Mouse (Mus musculus) heart, adult 2 months (tissue): ENCODE results near the gene Arhgef6. TPM values are rescaled to one million over a fixed set of nuclear protein-coding genes. Genes with fewer than 3 reads are reported as not detected.
A peak's percentile ranks its signal among the peaks of the same experiment; 100 is the strongest.

Experiments
- DNase-seq, 2 experiments: peaks; one replicate each; pipeline ENCODE4 v3.0.0; 2021
- H3K27ac ChIP-seq: fragments of 200-600 bp; 2 replicates; pipeline ENCODE4 v1.8.1; 2022
- H3K27me3 ChIP-seq: fragments of 200-500 bp; 2 replicates; pipeline ENCODE4 v1.6.1; 2012; ENCODE audit warnings: mild to moderate bottlenecking, low read length, inconsistent platforms, mixed read lengths; ENCODE audit not compliant: control insufficient read depth, insufficient read depth
- H3K36me3 ChIP-seq: fragments of 200-500 bp; 2 replicates; pipeline ENCODE4 v1.6.1; 2012; ENCODE audit warnings: low read length, inconsistent platforms; ENCODE audit not compliant: control insufficient read depth, insufficient read depth
- H3K4me1 ChIP-seq: fragments of 200-500 bp; 2 replicates; pipeline ENCODE4 v1.6.1; 2011; ENCODE audit warnings: low read length; ENCODE audit not compliant: control insufficient read depth, insufficient read depth
- H3K4me3 ChIP-seq: fragments of 200-600 bp; 2 replicates; pipeline ENCODE4 v1.8.1; 2022
- H3K79me2 ChIP-seq: fragments of 200-500 bp; replicated peaks from 2 replicates; pipeline ENCODE4 v1.6.1; 2012; ENCODE audit warnings: mild to moderate bottlenecking, inconsistent platforms, low read length, moderate library complexity, mixed read lengths; ENCODE audit not compliant: control insufficient read depth, insufficient read depth
- H3K9ac ChIP-seq: fragments of 200-500 bp; 2 replicates; pipeline ENCODE4 v1.6.1; 2012; ENCODE audit warnings: low read depth, mild to moderate bottlenecking, control low read depth, inconsistent platforms, low read length, mixed read lengths
- CTCF ChIP-seq: fragments of 200-600 bp; IDR thresholded peaks from 2 replicates; pipeline ENCODE4 v1.8.1; 2022; ENCODE audit warnings: antibody characterized with exemption, mild to moderate bottlenecking, moderate library complexity
- EP300 ChIP-seq: fragments of 200-500 bp; IDR thresholded peaks from 2 replicates; pipeline ENCODE4 v1.6.1; 2011; ENCODE audit warnings: low read depth, low read length, control low read depth; ENCODE audit not compliant: insufficient read depth
- POLR2A ChIP-seq: fragments of 200-500 bp; IDR thresholded peaks from 2 replicates; pipeline ENCODE4 v1.6.1; 2011; ENCODE audit warnings: mild to moderate bottlenecking, low read depth, low read length, control low read depth; ENCODE audit not compliant: insufficient read depth
- WGBS: fragments of 180-500 bp; shearing (Covaris S2); methylation state at CpG from one replicate; pipeline ENCODE4 v1.1.7; 2018; 5-methylcytosine and 5-hydroxymethylcytosine counted together
- intact Hi-C: fragments of 180-260 bp; cut with DNase I; formaldehyde crosslinking; loops from one replicate; pipeline ENCODE4 v1.15.1; 2025
- polyA plus RNA-seq: library from polyadenylated mRNA; depleted of rRNA; stranded (reverse); fragments of >200 nt; gene quantifications from 2 replicates; pipeline ENCODE4 v1.2.3, GENCODE M21; 2012
- total RNA-seq, 2 experiments: library from RNA; stranded (reverse); gene quantifications; 2 replicates each; pipeline ENCODE4 v1.2.3; 2021

Arhgef6 gene
- total and polyA plus RNA-seq, 3 experiments: 38.2 to 64.2 (median 61.5) TPM

- no peaks in the 10 kb centered on the region for H3K27me3 ChIP-seq
- peaks cover 3% of the 10 kb centered on the region for H3K4me1 ChIP-seq
- peak overlapping the region; percentile 58 for H3K27ac ChIP-seq
- DNase-seq: no peak
- H3K36me3 ChIP-seq: peaks cover 3% of the 10 kb centered on the region
- TF ChIP-seq POLR2A (no peak), EP300 (no peak), CTCF (no peak)
- no peaks in the 10 kb centered on the region for H3K79me2 ChIP-seq
- no peak overlapping the region for H3K9ac ChIP-seq
- WGBS: 53% methylated on average over 3 of the region's 3 CpGs
- no peak overlapping the region for H3K4me3 ChIP-seq
- intact Hi-C loops: no loop called here
Observed at GRCm38 (mm10) chrX:57288458-57288857, 50.1 kb downstream of the Arhgef6 start.

DNA sequence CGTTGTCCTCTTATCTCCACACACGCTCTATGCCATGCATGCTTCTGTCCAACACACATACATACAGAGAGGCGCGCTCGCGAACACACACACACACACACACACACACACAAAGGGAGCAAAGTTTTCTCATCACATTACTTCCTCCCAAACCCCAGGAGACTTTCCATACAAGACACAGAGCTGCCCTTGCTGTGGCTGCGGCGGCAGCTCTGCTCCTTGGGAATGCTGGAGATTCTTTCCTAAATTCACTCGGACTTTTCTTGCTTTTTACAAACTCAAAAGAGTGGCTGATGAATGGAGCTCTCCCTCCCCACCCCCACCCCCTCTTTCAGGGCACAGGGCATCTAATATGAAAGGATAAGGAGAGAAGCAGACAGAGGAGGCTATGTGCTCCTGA, 52.2 kb downstream of the Arhgef6 start:
- TF ChIP-seq EP300 (0 out of 2 replicates have a peak, but pooled peaks have one; percentile 40), CTCF (no peak), POLR2A (0 out of 2 replicates have a peak, but pooled peaks have one; percentile 27)
- Histone ChIP-seq H3K4me3 (no peak overlapping the region), H3K4me1 (peaks cover 3% of the 10 kb centered on the region), H3K27me3 (no peaks in the 10 kb centered on the region), H3K79me2 (no peaks in the 10 kb centered on the region), H3K27ac (peak overlapping the region; percentile 45), H3K36me3 (peaks cover 3% of the 10 kb centered on the region), H3K9ac (no peak overlapping the region; the same call in 1 of the 2 replicates)
- peak in 1 of 2 experiments; percentile 27 for DNase-seq
- intact Hi-C loops: no loop called here
- WGBS: 42% methylated on average over 9 of the region's 9 CpGs

DNA sequence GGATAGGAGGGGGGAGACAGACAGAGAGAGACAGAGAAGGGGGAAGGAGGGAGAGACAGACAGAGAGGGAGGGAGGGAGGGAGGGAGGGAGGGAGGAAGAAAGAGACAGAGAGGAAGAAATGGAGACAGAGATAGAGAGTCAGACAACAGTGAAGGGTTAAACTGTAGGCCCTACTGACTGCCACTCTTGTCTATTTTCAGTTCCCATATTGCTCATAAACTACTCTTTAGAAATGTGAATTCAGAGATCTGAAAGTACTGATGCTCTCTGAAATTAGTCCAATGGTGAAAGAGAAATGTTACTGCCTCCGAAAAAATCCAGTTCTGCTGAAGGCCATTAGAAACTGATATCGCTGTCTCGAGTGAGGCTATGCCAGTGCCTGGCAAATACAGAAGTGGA, 56.3 kb downstream of the Arhgef6 start:
- 90% methylated on average over 3 of the region's 3 CpGs for WGBS
- TF ChIP-seq CTCF (no peak), EP300 (no peak), POLR2A (no peak)
- peaks cover 6% of the 10 kb centered on the region for H3K4me1 ChIP-seq
- no peaks in the 10 kb centered on the region for H3K27me3 ChIP-seq
- no peak overlapping the region for H3K27ac ChIP-seq
- H3K79me2 ChIP-seq: no peaks in the 10 kb centered on the region
- intact Hi-C loops: no loop called here
- peaks cover 3% of the 10 kb centered on the region; the same call in 1 of the 2 replicates for H3K36me3 ChIP-seq
- H3K9ac ChIP-seq: no peak overlapping the region
- H3K4me3 ChIP-seq: no peak overlapping the region
- no peak for DNase-seq

DNA sequence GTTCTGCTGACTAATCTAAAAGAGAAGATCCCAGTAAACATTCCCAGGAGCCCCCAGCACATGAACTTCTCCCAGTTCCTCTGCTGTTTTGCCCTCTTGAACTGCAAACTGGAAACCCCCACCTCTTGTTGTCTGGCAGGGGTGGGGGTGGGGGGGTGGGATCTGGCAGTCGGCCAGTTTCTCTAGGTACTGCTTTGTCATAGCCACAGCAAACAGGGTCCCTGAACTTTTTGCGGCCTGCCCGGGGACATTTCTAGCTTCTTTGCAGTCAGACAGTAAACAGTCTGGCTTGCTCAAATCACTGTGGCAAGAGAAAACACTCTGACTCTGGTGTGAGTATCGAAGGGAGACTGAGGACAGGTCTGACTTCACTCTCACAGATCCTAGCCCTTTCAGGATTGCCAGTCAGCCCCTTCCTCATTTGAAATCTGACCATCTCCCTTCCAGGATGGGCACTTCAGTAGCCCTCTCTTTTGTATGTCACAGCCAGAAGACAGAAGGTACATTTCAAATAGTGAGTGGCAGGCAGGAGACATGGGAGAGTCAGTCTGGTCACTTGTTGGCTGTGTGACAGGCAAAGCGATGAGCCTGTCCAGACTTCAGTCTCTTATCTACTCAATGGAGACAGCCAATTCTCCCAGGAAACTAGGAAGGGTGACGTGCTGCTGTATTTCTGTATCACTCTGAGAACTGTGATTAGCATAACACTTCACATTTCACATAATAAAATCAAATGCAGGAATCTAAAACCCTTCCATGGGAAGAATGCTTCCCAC, 60.8 kb downstream of the Arhgef6 start:
- intact Hi-C loops: loop anchor here (10.0 kb wide), 1 partner anchor 47 kb away; no protein-coding TSS in a partner anchor
- Histone ChIP-seq H3K9ac (peak overlapping the region; percentile 16; the same call in 1 of the 2 replicates), H3K79me2 (no peaks in the 10 kb centered on the region), H3K4me1 (peaks cover 2% of the 10 kb centered on the region), H3K27ac (peak overlapping the region; percentile 38), H3K36me3 (peaks cover 6% of the 10 kb centered on the region; the same call in 1 of the 2 replicates), H3K4me3 (no peak overlapping the region), H3K27me3 (no peaks in the 10 kb centered on the region)
- TF ChIP-seq EP300: 0 out of 2 replicates have a peak, but pooled peaks have one; percentile 13
- no peak for TF ChIP-seq CTCF
- peak; percentile 46 to 64 for DNase-seq
- WGBS: 29% methylated on average over 6 of the region's 6 CpGs

DNA sequence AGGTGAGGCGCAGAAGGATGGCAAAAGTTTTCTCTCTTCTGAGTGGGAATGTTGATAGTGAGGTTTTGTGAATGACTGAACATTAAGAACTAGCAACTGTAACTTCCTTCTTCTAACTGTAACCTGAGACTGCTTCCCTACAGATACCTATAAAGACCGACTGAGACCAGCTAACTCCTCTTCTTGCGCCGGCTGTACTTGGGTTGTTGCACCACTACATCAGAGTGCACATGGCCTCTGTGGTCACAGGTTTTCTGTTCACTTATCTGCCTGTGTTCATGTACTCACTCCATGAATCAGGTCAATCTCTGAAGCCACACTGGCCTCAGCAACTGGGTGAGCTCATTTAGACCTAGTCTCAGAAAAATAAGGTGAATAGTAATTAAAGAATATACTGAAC, 75.0 kb downstream of the Arhgef6 start:
- intact Hi-C loops: no loop called here
- Histone ChIP-seq H3K4me3 (no peak overlapping the region), H3K79me2 (no peaks in the 10 kb centered on the region), H3K27ac (no peak overlapping the region), H3K27me3 (no peaks in the 10 kb centered on the region), H3K4me1 (no peaks in the 10 kb centered on the region), H3K36me3 (no peaks in the 10 kb centered on the region), H3K9ac (no peak overlapping the region)
- TF ChIP-seq EP300 (no peak), CTCF (no peak), POLR2A (no peak)
- WGBS: 74% methylated on average over 4 of the region's 4 CpGs
- DNase-seq: no peak

- Histone ChIP-seq H3K36me3 (no peaks in the 10 kb centered on the region), H3K4me1 (no peaks in the 10 kb centered on the region), H3K27me3 (no peaks in the 10 kb centered on the region), H3K4me3 (no peak overlapping the region), H3K27ac (no peak overlapping the region), H3K79me2 (no peaks in the 10 kb centered on the region), H3K9ac (no peak overlapping the region)
- intact Hi-C loops: no loop called here
- 77% methylated on average over 2 of the region's 2 CpGs for WGBS
- DNase-seq: no peak
- no peak for TF ChIP-seq EP300
- TF ChIP-seq POLR2A: no peak
- peak; percentile 35; the same call in 1 of the 2 replicates for TF ChIP-seq CTCF
Observed at GRCm38 (mm10) chrX:57260744-57261143, 77.8 kb downstream of the Arhgef6 start.
